Mouse (Mus musculus): Measurements from ENCODE around the gene Rhoc. TPM values are rescaled to one million over a fixed set of nuclear protein-coding genes. Genes with fewer than 3 reads are reported as not detected.
A peak's percentile ranks its signal among the peaks of the same experiment; 100 is the strongest.
"Not testable (repeated sequence)": the region's sequence is repeated elsewhere in the genome, so short reads cannot be mapped to it uniquely, and the experiment has no call there.

Rhoc gene
- 316 and 320 TPM in 2 replicates for polyA plus RNA-seq (2015; fragmentation: Nextera tagmentation; extraction: Ambion mirVana)

DNA sequence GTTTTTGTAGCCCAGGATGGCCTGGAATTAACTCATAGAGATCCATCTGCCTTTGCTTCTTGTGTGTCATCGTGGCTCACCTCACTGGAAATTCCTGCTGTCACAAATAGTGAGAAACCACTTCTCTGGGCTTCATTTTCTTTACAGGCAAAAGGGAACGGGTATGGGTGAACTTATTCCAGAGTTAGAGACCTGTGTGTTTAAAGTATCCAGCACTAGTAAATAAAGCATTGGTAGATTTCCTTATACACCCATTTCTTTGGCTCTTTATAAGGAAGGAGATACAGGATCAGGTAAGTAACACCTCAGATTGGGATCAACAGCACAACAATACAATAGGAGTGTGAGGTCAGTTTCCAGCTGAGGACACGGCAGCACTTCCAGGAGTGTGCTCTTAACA, at the start of gene Rhoc:
Rhoc (plus strand) TSS at position 301 of the 400 bp plus-strand sequence.
- H3K36me3 ChIP-seq (ENCODE audit: control insufficient read depth, insufficient read depth) = peaks cover 14% of the 10 kb centered on the region
- no peak for ATAC-seq
- peak within 1 kb of the TSS; percentile 93 for H3K27ac ChIP-seq (ENCODE audit: low read depth, low read length)
- peaks cover 4% of the 10 kb centered on the region for H3K4me1 ChIP-seq (replicated peaks; ENCODE audit: control insufficient read depth, insufficient read depth, low read length)
- WGBS = 22% methylated on average over 3 of the region's 3 CpGs
- no peaks in the 10 kb centered on the region for H3K9me3 ChIP-seq (ENCODE audit: control insufficient read depth)
- H3K9ac ChIP-seq (ENCODE audit: low read depth, low read length) = peak within 1 kb of the TSS; percentile 92
- peak within 1 kb of the TSS; percentile 86 for H3K4me2 ChIP-seq (replicated peaks; ENCODE audit: low read depth)
- no peaks in the 10 kb centered on the region for H3K27me3 ChIP-seq (replicated peaks; ENCODE audit: control insufficient read depth, insufficient read depth, low read length)
- H3K4me3 ChIP-seq (ENCODE audit: low read depth, low read length) = peak within 1 kb of the TSS; percentile 80
- no peak for TF ChIP-seq CTCF (IDR thresholded peaks at IDR 0.05; ENCODE audit: low read depth)

DNA sequence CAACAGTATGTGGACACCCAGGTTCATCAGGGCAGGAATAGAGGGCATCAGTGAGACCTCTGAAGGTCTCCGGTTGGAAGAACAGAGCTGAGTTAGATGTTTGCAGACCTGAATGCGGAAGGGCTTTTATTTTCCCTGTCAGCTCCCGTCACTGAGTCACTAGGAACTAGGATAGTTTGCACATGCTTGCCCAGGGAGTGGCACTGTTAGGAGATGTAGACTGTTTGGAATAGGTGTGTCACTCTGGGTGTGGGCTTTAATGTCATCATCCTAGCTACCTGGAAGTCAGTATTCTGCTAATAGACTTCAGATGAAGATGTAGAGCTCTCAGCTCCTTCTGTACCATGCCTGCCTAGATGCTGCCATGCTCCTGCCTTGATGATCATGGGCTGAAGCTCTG, 46.2 kb upstream of the Rhoc start:
- Histone ChIP-seq H3K36me3 (ENCODE audit: control insufficient read depth, insufficient read depth) (no peaks in the 10 kb centered on the region), H3K4me3 (ENCODE audit: low read depth, low read length) (no peak overlapping the region), H3K9me3 (ENCODE audit: control insufficient read depth) (no peaks in the 10 kb centered on the region), H3K4me2 (replicated peaks; ENCODE audit: low read depth) (no peak overlapping the region), H3K9ac (ENCODE audit: low read depth, low read length) (no peak overlapping the region), H3K27ac (ENCODE audit: low read depth, low read length) (no peak overlapping the region), H3K4me1 (replicated peaks; ENCODE audit: control insufficient read depth, insufficient read depth, low read length) (no peaks in the 10 kb centered on the region), H3K27me3 (replicated peaks; ENCODE audit: control insufficient read depth, insufficient read depth, low read length) (no peaks in the 10 kb centered on the region)
- WGBS = 51% methylated on average over 3 of the region's 3 CpGs
- TF ChIP-seq CTCF (IDR thresholded peaks at IDR 0.05; ENCODE audit: low read depth) = no peak
- ATAC-seq = peak; percentile 54; the same call in 1 of the 2 replicates

- no peak for TF ChIP-seq CTCF (IDR thresholded peaks at IDR 0.05; ENCODE audit: low read depth)
- Histone ChIP-seq H3K4me2 (replicated peaks; ENCODE audit: low read depth) (no peak overlapping the region), H3K27me3 (replicated peaks; ENCODE audit: control insufficient read depth, insufficient read depth, low read length) (no peaks in the 10 kb centered on the region), H3K9ac (ENCODE audit: low read depth, low read length) (no peak overlapping the region), H3K27ac (ENCODE audit: low read depth, low read length) (no peak overlapping the region), H3K4me1 (replicated peaks; ENCODE audit: control insufficient read depth, insufficient read depth, low read length) (no peaks in the 10 kb centered on the region), H3K4me3 (ENCODE audit: low read depth, low read length) (no peak overlapping the region), H3K36me3 (ENCODE audit: control insufficient read depth, insufficient read depth) (no peaks in the 10 kb centered on the region), H3K9me3 (ENCODE audit: control insufficient read depth) (no peaks in the 10 kb centered on the region)
- WGBS = 64% methylated on average over 1 of the region's 1 CpGs
- no peak for ATAC-seq
Observed at GRCm38 (mm10) chr3:104743161-104743560, 45.0 kb upstream of the Rhoc start.

DNA sequence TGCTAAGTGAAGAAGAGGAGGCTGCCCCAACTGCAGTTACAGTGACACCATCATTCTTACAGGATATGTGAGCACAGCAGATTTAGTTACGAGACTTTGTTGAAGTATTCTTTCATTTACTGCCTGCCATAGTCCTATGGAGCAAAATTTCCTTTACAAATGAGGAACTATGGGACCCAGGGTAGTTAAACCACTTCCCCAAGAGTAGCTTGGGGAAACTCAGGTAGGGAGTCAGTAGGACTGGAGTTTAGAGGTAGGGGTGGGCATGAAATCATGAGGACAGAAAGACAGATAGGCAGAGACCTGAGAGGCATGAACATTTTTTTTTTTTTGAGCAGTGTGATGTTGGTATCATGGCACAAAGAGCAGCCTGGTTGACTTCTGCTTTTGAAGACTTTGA, 44.3 kb upstream of the Rhoc start:
- WGBS = 73% methylated on average over 1 of the region's 1 CpGs
- no peak for TF ChIP-seq CTCF (IDR thresholded peaks at IDR 0.05; ENCODE audit: low read depth)
- H3K4me3 ChIP-seq (ENCODE audit: low read depth, low read length) = no peak overlapping the region
- H3K4me2 ChIP-seq (replicated peaks; ENCODE audit: low read depth) = no peak overlapping the region
- no peaks in the 10 kb centered on the region for H3K27me3 ChIP-seq (replicated peaks; ENCODE audit: control insufficient read depth, insufficient read depth, low read length)
- no peak overlapping the region for H3K27ac ChIP-seq (ENCODE audit: low read depth, low read length)
- no peaks in the 10 kb centered on the region for H3K9me3 ChIP-seq (ENCODE audit: control insufficient read depth)
- H3K4me1 ChIP-seq (replicated peaks; ENCODE audit: control insufficient read depth, insufficient read depth, low read length) = no peaks in the 10 kb centered on the region
- ATAC-seq = no peak
- H3K9ac ChIP-seq (ENCODE audit: low read depth, low read length) = no peak overlapping the region
- H3K36me3 ChIP-seq (ENCODE audit: control insufficient read depth, insufficient read depth) = no peaks in the 10 kb centered on the region

DNA sequence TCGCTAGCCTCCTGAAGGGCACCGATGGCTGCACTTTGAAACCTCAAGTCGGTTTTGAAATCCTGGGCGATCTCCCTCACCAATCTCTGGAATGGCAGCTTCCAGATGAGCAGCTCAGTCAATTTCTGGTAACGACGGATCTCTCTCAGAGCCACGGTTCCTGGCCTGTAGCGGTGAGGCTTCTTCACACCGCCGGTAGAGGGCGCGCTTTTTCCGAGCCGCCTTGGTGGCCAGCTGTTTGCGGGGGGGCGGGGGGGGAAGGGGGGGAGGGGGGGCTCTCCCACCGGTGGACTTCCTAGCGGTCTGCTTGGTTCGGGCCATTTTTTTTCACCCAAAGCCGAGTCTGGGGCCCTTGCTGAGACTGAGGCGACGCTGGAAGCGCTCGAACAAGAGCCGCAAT, 35.3 kb upstream of the Rhoc start:
- H3K36me3 ChIP-seq (ENCODE audit: control insufficient read depth, insufficient read depth); H3K4me1 ChIP-seq (replicated peaks; ENCODE audit: control insufficient read depth, insufficient read depth, low read length); H3K9me3 ChIP-seq (ENCODE audit: control insufficient read depth); H3K9ac ChIP-seq (ENCODE audit: low read depth, low read length); H3K4me3 ChIP-seq (ENCODE audit: low read depth, low read length); ATAC-seq; H3K27me3 ChIP-seq (replicated peaks; ENCODE audit: control insufficient read depth, insufficient read depth, low read length); H3K27ac ChIP-seq (ENCODE audit: low read depth, low read length): not testable (repeated sequence)
- 27% methylated on average over 18 of the region's 25 CpGs for WGBS
- peak; percentile 61 for TF ChIP-seq CTCF (IDR thresholded peaks at IDR 0.05; ENCODE audit: low read depth)
- 0 out of 2 replicates have a peak overlapping the region, but pooled peaks have one; percentile 17 for H3K4me2 ChIP-seq (replicated peaks; ENCODE audit: low read depth)

DNA sequence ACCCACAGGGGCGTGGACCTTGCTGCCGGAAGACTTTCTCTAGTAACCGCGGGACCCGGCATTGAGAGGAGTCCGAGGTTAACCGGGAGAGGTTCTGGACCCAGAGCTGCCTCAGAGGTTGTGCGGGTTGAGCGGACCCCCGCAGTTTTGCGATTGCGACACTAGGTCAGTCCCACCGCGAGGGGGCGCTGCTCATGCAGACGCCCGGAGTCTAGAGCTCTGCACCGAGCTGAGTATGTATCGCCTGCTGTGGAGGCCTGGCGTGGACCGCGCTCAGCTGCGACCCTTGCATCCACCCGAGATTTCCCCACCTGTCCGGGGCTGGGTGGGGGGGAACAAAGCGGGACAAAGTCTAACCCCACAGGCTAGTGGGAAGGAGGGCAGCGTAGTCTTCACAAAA, 29.8 kb upstream of the Rhoc start:
- Histone ChIP-seq H3K4me3 (ENCODE audit: low read depth, low read length) (peak overlapping the region; percentile 36), H3K4me1 (replicated peaks; ENCODE audit: control insufficient read depth, insufficient read depth, low read length) (no peaks in the 10 kb centered on the region; the same call in 1 of the 2 replicates), H3K27me3 (replicated peaks; ENCODE audit: control insufficient read depth, insufficient read depth, low read length) (no peaks in the 10 kb centered on the region), H3K36me3 (ENCODE audit: control insufficient read depth, insufficient read depth) (no peaks in the 10 kb centered on the region), H3K9ac (ENCODE audit: low read depth, low read length) (peak overlapping the region; percentile 46), H3K4me2 (replicated peaks; ENCODE audit: low read depth) (peak overlapping the region; percentile 73), H3K27ac (ENCODE audit: low read depth, low read length) (no peak overlapping the region), H3K9me3 (ENCODE audit: control insufficient read depth) (no peaks in the 10 kb centered on the region)
- WGBS = 1% methylated on average over 27 of the region's 27 CpGs
- peak; percentile 67; the same call in 1 of the 2 replicates for ATAC-seq
- peak; percentile 90 for TF ChIP-seq CTCF (IDR thresholded peaks at IDR 0.05; ENCODE audit: low read depth)

DNA sequence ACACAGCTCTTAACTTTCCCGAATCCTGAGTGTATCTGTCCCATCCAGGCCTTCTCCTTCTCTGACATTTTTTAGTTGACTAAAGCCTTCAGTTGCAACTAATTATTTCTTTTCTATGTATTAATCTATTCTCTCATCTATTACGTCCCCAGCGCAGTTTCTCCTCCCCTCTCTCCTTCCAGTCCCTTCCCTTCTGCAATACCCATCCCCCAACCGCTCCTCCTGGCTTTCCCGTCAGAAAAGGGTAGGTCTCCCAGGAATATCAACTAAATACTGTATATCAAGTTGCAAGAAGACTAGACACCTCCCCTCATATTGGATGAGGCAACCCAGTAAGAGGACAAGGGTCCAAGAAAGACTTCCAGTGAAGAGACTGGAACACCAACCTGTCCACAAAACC, 29.3 kb upstream of the Rhoc start:
- Histone ChIP-seq H3K36me3 (ENCODE audit: control insufficient read depth, insufficient read depth) (no peaks in the 10 kb centered on the region), H3K4me3 (ENCODE audit: low read depth, low read length) (peak overlapping the region; percentile 36), H3K4me1 (replicated peaks; ENCODE audit: control insufficient read depth, insufficient read depth, low read length) (no peaks in the 10 kb centered on the region; the same call in 1 of the 2 replicates), H3K27ac (ENCODE audit: low read depth, low read length) (no peak overlapping the region), H3K9me3 (ENCODE audit: control insufficient read depth) (no peaks in the 10 kb centered on the region), H3K27me3 (replicated peaks; ENCODE audit: control insufficient read depth, insufficient read depth, low read length) (no peaks in the 10 kb centered on the region), H3K4me2 (replicated peaks; ENCODE audit: low read depth) (peak overlapping the region; percentile 73), H3K9ac (ENCODE audit: low read depth, low read length) (peak overlapping the region; percentile 46; the same call in 1 of the 2 replicates)
- WGBS = 22% methylated on average over 5 of the region's 5 CpGs
- TF ChIP-seq CTCF (IDR thresholded peaks at IDR 0.05; ENCODE audit: low read depth) = no peak
- ATAC-seq = no peak

DNA sequence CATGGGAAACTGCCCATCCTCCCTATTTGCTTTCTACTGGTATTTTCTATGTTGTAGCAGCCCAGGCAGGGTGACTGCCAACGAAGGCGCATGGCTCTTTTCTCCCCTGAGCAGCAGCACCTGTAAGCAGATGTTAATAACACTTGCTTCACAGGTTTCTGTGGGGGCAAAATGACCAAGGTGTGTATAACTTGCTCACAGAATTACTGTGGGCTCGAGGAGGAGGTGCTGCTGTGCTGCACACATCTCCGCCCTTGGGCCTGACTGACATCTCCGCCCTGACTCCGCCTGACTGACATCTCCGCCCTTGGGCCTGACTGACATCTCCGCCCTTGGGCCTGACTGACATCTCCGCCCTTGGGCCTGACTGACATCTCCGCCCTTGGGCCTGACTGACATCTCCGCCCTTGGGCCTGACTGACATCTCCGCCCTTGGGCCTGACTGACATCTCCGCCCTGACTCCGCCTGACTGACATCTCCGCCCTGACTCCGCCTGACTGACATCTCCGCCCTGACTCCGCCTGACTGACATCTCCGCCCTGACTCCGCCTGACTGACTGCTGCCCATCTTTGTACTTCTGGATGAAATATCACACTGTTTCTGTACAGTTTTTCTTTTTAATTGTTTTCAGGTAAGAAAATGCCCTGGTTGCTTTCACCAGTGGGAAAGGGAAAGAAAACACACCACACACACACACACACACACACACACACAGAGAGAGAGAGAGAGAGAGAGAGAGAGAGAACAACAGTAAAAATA, 25.9 kb upstream of the Rhoc start:
- not testable (repeated sequence) for H3K27ac ChIP-seq (ENCODE audit: low read depth, low read length); H3K4me1 ChIP-seq (replicated peaks; ENCODE audit: control insufficient read depth, insufficient read depth, low read length); ATAC-seq; H3K9me3 ChIP-seq (ENCODE audit: control insufficient read depth); H3K4me2 ChIP-seq (replicated peaks; ENCODE audit: low read depth); H3K4me3 ChIP-seq (ENCODE audit: low read depth, low read length); H3K27me3 ChIP-seq (replicated peaks; ENCODE audit: control insufficient read depth, insufficient read depth, low read length); H3K9ac ChIP-seq (ENCODE audit: low read depth, low read length); H3K36me3 ChIP-seq (ENCODE audit: control insufficient read depth, insufficient read depth)
- 24% methylated on average over 20 of the region's 20 CpGs for WGBS
